Mouse (Mus musculus) forebrain, embryonic 10.5 days (tissue): ENCODE results near the gene Gm8094. TPM values are rescaled to one million over a fixed set of nuclear protein-coding genes. Genes with fewer than 3 reads are reported as not detected.
"Not testable (repeated sequence)": the region's sequence is repeated elsewhere in the genome, so short reads cannot be mapped to it uniquely, and the experiment has no call there.

Source experiments
- DNase-seq: peaks from one replicate; pipeline ENCODE4 v3.0.0-alpha.2; 2017; ENCODE audit warnings: low spot score; ENCODE audit errors: extremely low spot score
- H3K27ac ChIP-seq: fragments of 300-500 bp; sonication (generic); 2 replicates; pipeline ENCODE4 v1.5.1; 2016; ENCODE audit warnings: mild to moderate bottlenecking
- H3K27me3 ChIP-seq: fragments of 300-500 bp; sonication (generic); 2 replicates; pipeline ENCODE4 v1.6.1; 2016; ENCODE audit warnings: mild to moderate bottlenecking; ENCODE audit not compliant: poor library complexity, severe bottlenecking
- H3K36me3 ChIP-seq: fragments of 300-500 bp; sonication (generic); replicated peaks from 2 replicates; pipeline ENCODE4 v1.6.1; 2016; ENCODE audit warnings: mild to moderate bottlenecking, moderate library complexity
- H3K4me1 ChIP-seq: fragments of 300-500 bp; sonication (generic); 2 replicates; pipeline ENCODE4 v1.6.1; 2016
- H3K4me3 ChIP-seq: fragments of 300-500 bp; sonication (generic); 2 replicates; pipeline ENCODE4 v1.5.1; 2016; ENCODE audit warnings: mild to moderate bottlenecking, moderate library complexity
- H3K9me3 ChIP-seq: fragments of 300-500 bp; sonication (generic); 2 replicates; pipeline ENCODE4 v1.6.1; 2016; ENCODE audit warnings: mild to moderate bottlenecking, moderate library complexity
- WGBS: fragments of 180-500 bp; shearing (Covaris S2); methylation state at CpG from one replicate; pipeline ENCODE4 v1.1.7; 2016; 5-methylcytosine and 5-hydroxymethylcytosine counted together
- polyA plus RNA-seq: library from polyadenylated mRNA; unstranded; fragments of >200 nt; fragmentation: Nextera tagmentation; extraction: Ambion mirVana; gene quantifications from 2 replicates; pipeline ENCODE4 v1.2.1, GENCODE M21; 2016

Gm8094 gene
- polyA plus RNA-seq: not detected in 2 replicates

GRCm38 (mm10) chr14:43076543-43076942, at the start of gene Gm8094:
Gene Gm8094, minus strand, starts transcription at chr14:43076643.
- not testable (repeated sequence) for H3K27me3 ChIP-seq, H3K4me1 ChIP-seq, H3K4me3 ChIP-seq, DNase-seq, H3K27ac ChIP-seq, H3K36me3 ChIP-seq, H3K9me3 ChIP-seq
- WGBS: 94% methylated on average over 2 of the region's 2 CpGs

- not testable (repeated sequence) for H3K27me3 ChIP-seq, DNase-seq, H3K4me1 ChIP-seq, H3K36me3 ChIP-seq, H3K27ac ChIP-seq, H3K4me3 ChIP-seq, H3K9me3 ChIP-seq
- WGBS: 91% methylated on average over 3 of the region's 3 CpGs
Measured at GRCm38 (mm10) chr14:43119673-43120072, 43.2 kb upstream of the Gm8094 start.

- H3K4me3 ChIP-seq, H3K36me3 ChIP-seq, H3K27me3 ChIP-seq, DNase-seq, H3K27ac ChIP-seq, H3K4me1 ChIP-seq, H3K9me3 ChIP-seq: not testable (repeated sequence)
- WGBS: 84% methylated on average over 3 of the region's 3 CpGs
Measured at GRCm38 (mm10) chr14:43100301-43100700, 23.9 kb upstream of the Gm8094 start, which contains the start of gene Gm8104. Gene Gm8104, plus strand, starts transcription at chr14:43100601.

GRCm38 (mm10) chr14:43089103-43089919, 12.9 kb upstream of the Gm8094 start:
- not testable (repeated sequence) for H3K27me3 ChIP-seq, DNase-seq, H3K4me1 ChIP-seq, H3K4me3 ChIP-seq, H3K27ac ChIP-seq, H3K36me3 ChIP-seq, H3K9me3 ChIP-seq
- WGBS: 18% methylated on average over 1 of the region's 14 CpGs

GRCm38 (mm10) chr14:43084936-43085730, 8.7 kb upstream of the Gm8094 start:
- not testable (repeated sequence) for H3K36me3 ChIP-seq, H3K27me3 ChIP-seq, H3K27ac ChIP-seq, DNase-seq, H3K4me1 ChIP-seq, H3K4me3 ChIP-seq, H3K9me3 ChIP-seq
- 55% methylated on average over 1 of the region's 1 CpGs for WGBS

GRCm38 (mm10) chr14:43060179-43060578, 16.3 kb downstream of the Gm8094 start:
- not testable (repeated sequence) for H3K36me3 ChIP-seq, H3K27ac ChIP-seq, H3K27me3 ChIP-seq, DNase-seq, H3K4me1 ChIP-seq, H3K4me3 ChIP-seq
- 75% methylated on average over 4 of the region's 4 CpGs for WGBS
- peaks cover 16% of the 10 kb centered on the region for H3K9me3 ChIP-seq

- H3K4me1 ChIP-seq, H3K36me3 ChIP-seq, H3K27me3 ChIP-seq, H3K4me3 ChIP-seq, DNase-seq, H3K27ac ChIP-seq: not testable (repeated sequence)
- H3K9me3 ChIP-seq: peaks cover 16% of the 10 kb centered on the region
- 83% methylated on average over 3 of the region's 3 CpGs for WGBS
Measured at GRCm38 (mm10) chr14:43058063-43058462, 18.4 kb downstream of the Gm8094 start.

Other genes with a start within 250 kb of the Gm8094 start
- not detected in 2 replicates for gene Gm21977, start 223.2 kb downstream of the Gm8094 start, polyA plus RNA-seq
- gene Gm8082, start 83.0 kb downstream of the Gm8094 start, polyA plus RNA-seq: not detected in 2 replicates
- not detected in 2 replicates for gene Gm10376, start 61.0 kb downstream of the Gm8094 start, polyA plus RNA-seq
- gene Gm8104, start 24.0 kb upstream of the Gm8094 start, polyA plus RNA-seq: not detected in 2 replicates
- not detected in 2 replicates for gene Gm7233, start 103.2 kb upstream of the Gm8094 start, polyA plus RNA-seq
- not detected in 2 replicates for gene Gm8122, start 158.7 kb upstream of the Gm8094 start, polyA plus RNA-seq
- not detected in 2 replicates for gene Gm8126, start 182.0 kb upstream of the Gm8094 start, polyA plus RNA-seq
- not detected in 2 replicates for gene Gm9732, start 198.4 kb upstream of the Gm8094 start, polyA plus RNA-seq
- not detected in 2 replicates for gene Gm8127, start 217.2 kb upstream of the Gm8094 start, polyA plus RNA-seq